In genomic region chr19:42380981-42381373, GRCm38 (mm10) we compare ENCODE assay signal across 11 mouse cellular contexts. TPM values are rescaled to one million over a fixed set of nuclear protein-coding genes. Genes with fewer than 3 reads are reported as not detected.
DNase-seq lines count a peak whose midpoint lies in the region; ATAC-seq and TF ChIP-seq lines count a peak whose summit lies in the region.
"Had no signal": no experiment of that assay in that cellular context is flagged by ENCODE, and none has a peak within 500 bp of the region (broad histone marks: within the 10 kb centered on the region; RNA-seq: fewer than 3 reads in every experiment).

No protein-coding gene starts in this region.

- WGBS in kidney, embryonic 15.5 days = under 1% methylated on average over 13 of the region's 13 CpGs
- under 1% methylated on average over 13 of the region's 13 CpGs for WGBS in hindbrain, embryonic 12.5 days
- WGBS in midbrain, postnatal 0 days = 3% methylated on average over 12 of the region's 13 CpGs

- TF ChIP-seq CTCF in midbrain, postnatal 0 days (IDR thresholded peaks at IDR 0.05) = no peak

- DNase-seq in kidney, adult 11 months = no peak
- peak; percentile 69 for DNase-seq in embryo, embryonic 11 days
- no peak for DNase-seq in midbrain, postnatal 0 days (ENCODE audit: low spot score)
- DNase-seq in adrenal gland, postnatal 36 days = no peak
- DNase-seq in gastrocnemius, postnatal 10 days = no peak
- no peak for DNase-seq in testis, postnatal 14 days (ENCODE audit: low spot score)
- DNase-seq: cerebellum, adult 11 months; lung, postnatal 36 days had no signal

- H3K9me3 ChIP-seq in kidney, embryonic 15.5 days (replicated peaks) = no peaks in the 10 kb centered on the region
- H3K9me3 ChIP-seq in hindbrain, embryonic 12.5 days (replicated peaks) = no peaks in the 10 kb centered on the region
- no peaks in the 10 kb centered on the region for H3K9me3 ChIP-seq in midbrain, postnatal 0 days (ENCODE audit: low read length)
- H3K9me3 ChIP-seq: G1E had no signal

- peak overlapping the region; percentile 23 for H3K4me3 ChIP-seq in kidney, embryonic 15.5 days (replicated peaks)
- peak overlapping the region; percentile 33 for H3K4me3 ChIP-seq in hindbrain, embryonic 12.5 days
- H3K4me3 ChIP-seq in midbrain, postnatal 0 days (ENCODE audit: low read depth, low read length) = no peak overlapping the region

- H3K9ac ChIP-seq in kidney, embryonic 15.5 days = no peak overlapping the region
- peak overlapping the region; percentile 57 for H3K9ac ChIP-seq in hindbrain, embryonic 12.5 days
- H3K9ac ChIP-seq in midbrain, postnatal 0 days (replicated peaks; ENCODE audit: low read length, poor library complexity, severe bottlenecking) = peak overlapping the region; percentile 56

- peak overlapping the region; percentile 53 for H3K4me2 ChIP-seq in kidney, embryonic 15.5 days
- H3K4me2 ChIP-seq in hindbrain, embryonic 12.5 days (replicated peaks) = peak overlapping the region; percentile 60
- peak overlapping the region; percentile 44 for H3K4me2 ChIP-seq in midbrain, postnatal 0 days (ENCODE audit: low read depth, low read length, poor library complexity, severe bottlenecking)

- peaks cover 11% of the 10 kb centered on the region; the same call in 1 of the 2 replicates for H3K4me1 ChIP-seq in kidney, embryonic 15.5 days
- peaks cover 28% of the 10 kb centered on the region for H3K4me1 ChIP-seq in hindbrain, embryonic 12.5 days
- H3K4me1 ChIP-seq in midbrain, postnatal 0 days (ENCODE audit: insufficient read depth, low read length) = peaks cover 19% of the 10 kb centered on the region; the same call in 1 of the 2 replicates

- peaks cover 62% of the 10 kb centered on the region for H3K27me3 ChIP-seq in kidney, embryonic 15.5 days
- H3K27me3 ChIP-seq in hindbrain, embryonic 12.5 days = peaks cover 24% of the 10 kb centered on the region
- H3K27me3 ChIP-seq in midbrain, postnatal 0 days (ENCODE audit: insufficient read depth, low read length) = no peaks in the 10 kb centered on the region

- H3K27ac ChIP-seq in kidney, embryonic 15.5 days = no peak overlapping the region
- H3K27ac ChIP-seq in hindbrain, embryonic 12.5 days = peak overlapping the region; percentile 64
- peak overlapping the region; percentile 72 for H3K27ac ChIP-seq in midbrain, postnatal 0 days (ENCODE audit: low read depth, low read length)

- no peak for ATAC-seq in kidney, embryonic 15.5 days (replicated peaks; ENCODE audit: low FRiP score)
- peak; percentile 64 for ATAC-seq in hindbrain, embryonic 12.5 days (ENCODE audit: low FRiP score)
- ATAC-seq in midbrain, postnatal 0 days (ENCODE audit: low FRiP score) = 0 out of 2 replicates have a peak, but pooled peaks have one; percentile 53

- no peaks in the 10 kb centered on the region for H3K36me3 ChIP-seq in kidney, embryonic 15.5 days
- H3K36me3 ChIP-seq in hindbrain, embryonic 12.5 days = no peaks in the 10 kb centered on the region
- no peaks in the 10 kb centered on the region for H3K36me3 ChIP-seq in midbrain, postnatal 0 days (ENCODE audit: insufficient read depth, low read length)
- H3K36me3 ChIP-seq: G1E had no signal

RNA-seq across cellular contexts. Expression of gene Crtac1, which starts 50.6 kb away (rescaled TPM):
- polyA plus RNA-seq in kidney, embryonic 15.5 days (2015; fragmentation: Nextera tagmentation; extraction: Ambion mirVana) = 5.8 and 7.0 TPM in 2 replicates
- 14.0 and 14.8 TPM in 2 replicates for polyA plus RNA-seq in hindbrain, embryonic 12.5 days (2016; fragmentation: Nextera tagmentation; extraction: Ambion mirVana)
- 21.1 and 22.0 TPM in 2 replicates for total RNA-seq in midbrain, postnatal 0 days (2014; rRNA removed)
- polyA plus RNA-seq in midbrain, postnatal 0 days (2015; fragmentation: Nextera tagmentation; extraction: Ambion mirVana) = 40.7 and 41.6 TPM in 2 replicates
- under 1 TPM; 0.30 to 0.93 TPM for total RNA-seq in adrenal gland, postnatal 36 days (2021)
- under 1 TPM; 0.26 to 0.29 TPM for total RNA-seq in gastrocnemius, postnatal 10 days (2021)
- total RNA-seq: G1E had no signal
- polyA plus RNA-seq: G1E had no signal

Comparison
In these comparisons a context has a peak if more than half of its experiments do, and no peak if none do; other contexts are left out.
1. RNA of gene Crtac1, which starts 50.6 kb away (total RNA-seq): 21.1 to 22.0 TPM in midbrain, postnatal 0 days; 0.30 to 0.93 TPM in adrenal gland, postnatal 36 days and 0.26 to 0.29 TPM in gastrocnemius, postnatal 10 days; every median in the first group is over 10 times any median in the second.
2. Peak in every context shown above with its lines, with median percentiles within 50 percentile points of each other: H3K4me2 ChIP-seq.